Mouse (Mus musculus): ENCODE data around the gene Camk1d. TPM values are rescaled to one million over a fixed set of nuclear protein-coding genes. Genes with fewer than 3 reads are reported as not detected.
A peak's percentile ranks its signal among the peaks of the same experiment; 100 is the strongest.

The Camk1d gene
- polyA plus RNA-seq, 1 experiment from 2014 or later = 24.7 TPM

GRCm38 (mm10) chr2:5706618-5707017 is 7.7 kb downstream of the Camk1d start:
- H3K27ac ChIP-seq = no peak overlapping the region
- H3K9me3 ChIP-seq = no peaks in the 10 kb centered on the region
- 84% methylated on average over 4 of the region's 4 CpGs for WGBS
- H3K9ac ChIP-seq = no peak overlapping the region
- ATAC-seq = no peak
- H3K4me1 ChIP-seq (replicated peaks) = peaks cover 9% of the 10 kb centered on the region; the same call in 1 of the 2 replicates
- no peak overlapping the region for H3K4me2 ChIP-seq (replicated peaks)
- no peaks in the 10 kb centered on the region for H3K36me3 ChIP-seq
- no peaks in the 10 kb centered on the region for H3K27me3 ChIP-seq (replicated peaks)
- H3K4me3 ChIP-seq (replicated peaks) = no peak overlapping the region

GRCm38 (mm10) chr2:5702370-5702769 is 11.9 kb downstream of the Camk1d start:
- Histone ChIP-seq H3K36me3 (no peaks in the 10 kb centered on the region), H3K4me1 (replicated peaks) (no peaks in the 10 kb centered on the region), H3K9me3 (no peaks in the 10 kb centered on the region), H3K4me3 (replicated peaks) (no peak overlapping the region), H3K4me2 (replicated peaks) (no peak overlapping the region), H3K27ac (no peak overlapping the region), H3K9ac (no peak overlapping the region), H3K27me3 (replicated peaks) (no peaks in the 10 kb centered on the region)
- 88% methylated on average over 2 of the region's 2 CpGs for WGBS
- no peak for ATAC-seq

GRCm38 (mm10) chr2:5700931-5701330 is 13.4 kb downstream of the Camk1d start:
- Histone ChIP-seq H3K9me3 (no peaks in the 10 kb centered on the region), H3K9ac (no peak overlapping the region), H3K4me3 (replicated peaks) (no peak overlapping the region), H3K27me3 (replicated peaks) (no peaks in the 10 kb centered on the region), H3K27ac (no peak overlapping the region), H3K4me2 (replicated peaks) (no peak overlapping the region), H3K36me3 (no peaks in the 10 kb centered on the region), H3K4me1 (replicated peaks) (no peaks in the 10 kb centered on the region)
- ATAC-seq = no peak
- WGBS = 95% methylated on average over 3 of the region's 3 CpGs

GRCm38 (mm10) chr2:5698451-5698850 is 15.9 kb downstream of the Camk1d start:
- no peak overlapping the region for H3K4me3 ChIP-seq (replicated peaks)
- no peak overlapping the region for H3K4me2 ChIP-seq (replicated peaks)
- H3K4me1 ChIP-seq (replicated peaks) = no peaks in the 10 kb centered on the region
- no peaks in the 10 kb centered on the region for H3K27me3 ChIP-seq (replicated peaks)
- no peaks in the 10 kb centered on the region for H3K36me3 ChIP-seq
- H3K27ac ChIP-seq = no peak overlapping the region
- H3K9ac ChIP-seq = no peak overlapping the region
- ATAC-seq = no peak
- no peaks in the 10 kb centered on the region for H3K9me3 ChIP-seq
- WGBS = 79% methylated on average over 8 of the region's 8 CpGs

- 81% methylated on average over 9 of the region's 9 CpGs for WGBS
- Histone ChIP-seq H3K27me3 (replicated peaks) (no peaks in the 10 kb centered on the region), H3K36me3 (no peaks in the 10 kb centered on the region; the same call in 1 of the 2 replicates), H3K4me3 (replicated peaks) (no peak overlapping the region), H3K9me3 (no peaks in the 10 kb centered on the region), H3K9ac (no peak overlapping the region), H3K4me2 (replicated peaks) (no peak overlapping the region), H3K4me1 (replicated peaks) (no peaks in the 10 kb centered on the region), H3K27ac (no peak overlapping the region)
- no peak for ATAC-seq
These were observed 20.2 kb downstream of the Camk1d start for GRCm38 (mm10) chr2:5694094-5694493.

- Histone ChIP-seq H3K4me1 (replicated peaks) (no peaks in the 10 kb centered on the region), H3K9me3 (no peaks in the 10 kb centered on the region), H3K4me2 (replicated peaks) (no peak overlapping the region), H3K9ac (no peak overlapping the region), H3K4me3 (replicated peaks) (no peak overlapping the region), H3K27ac (no peak overlapping the region), H3K27me3 (replicated peaks) (no peaks in the 10 kb centered on the region), H3K36me3 (no peaks in the 10 kb centered on the region; the same call in 1 of the 2 replicates)
- WGBS = 75% methylated on average over 3 of the region's 3 CpGs
- ATAC-seq = no peak
These were observed 22.6 kb downstream of the Camk1d start for GRCm38 (mm10) chr2:5691729-5692128.

- no peak overlapping the region for H3K9ac ChIP-seq
- ATAC-seq = 0 out of 2 replicates have a peak, but pooled peaks have one; percentile 31
- H3K27me3 ChIP-seq (replicated peaks) = no peaks in the 10 kb centered on the region
- H3K36me3 ChIP-seq = no peaks in the 10 kb centered on the region
- H3K4me2 ChIP-seq (replicated peaks) = no peak overlapping the region
- H3K27ac ChIP-seq = no peak overlapping the region
- no peaks in the 10 kb centered on the region for H3K4me1 ChIP-seq (replicated peaks)
- WGBS = 84% methylated on average over 4 of the region's 4 CpGs
- no peaks in the 10 kb centered on the region for H3K9me3 ChIP-seq
- no peak overlapping the region for H3K4me3 ChIP-seq (replicated peaks)
These were observed 30.9 kb downstream of the Camk1d start for GRCm38 (mm10) chr2:5683366-5683765.

GRCm38 (mm10) chr2:5681909-5682308 is 32.4 kb downstream of the Camk1d start:
- Histone ChIP-seq H3K27ac (no peak overlapping the region), H3K36me3 (no peaks in the 10 kb centered on the region), H3K9me3 (no peaks in the 10 kb centered on the region), H3K9ac (no peak overlapping the region), H3K27me3 (replicated peaks) (no peaks in the 10 kb centered on the region), H3K4me2 (replicated peaks) (no peak overlapping the region), H3K4me1 (replicated peaks) (peaks cover 2% of the 10 kb centered on the region), H3K4me3 (replicated peaks) (no peak overlapping the region)
- no peak for ATAC-seq
- 81% methylated on average over 8 of the region's 8 CpGs for WGBS

GRCm38 (mm10) chr2:5681302-5681701 is 33.0 kb downstream of the Camk1d start:
- Histone ChIP-seq H3K4me2 (replicated peaks) (no peak overlapping the region), H3K4me3 (replicated peaks) (no peak overlapping the region), H3K4me1 (replicated peaks) (peaks cover 6% of the 10 kb centered on the region), H3K27ac (no peak overlapping the region), H3K9me3 (no peaks in the 10 kb centered on the region), H3K9ac (no peak overlapping the region), H3K27me3 (replicated peaks) (no peaks in the 10 kb centered on the region), H3K36me3 (no peaks in the 10 kb centered on the region)
- ATAC-seq = no peak
- 69% methylated on average over 7 of the region's 7 CpGs for WGBS

GRCm38 (mm10) chr2:5679055-5679454 is 35.3 kb downstream of the Camk1d start:
- Histone ChIP-seq H3K4me1 (replicated peaks) (peaks cover 8% of the 10 kb centered on the region), H3K4me3 (replicated peaks) (no peak overlapping the region), H3K4me2 (replicated peaks) (no peak overlapping the region), H3K27ac (no peak overlapping the region), H3K27me3 (replicated peaks) (no peaks in the 10 kb centered on the region), H3K36me3 (no peaks in the 10 kb centered on the region), H3K9me3 (no peaks in the 10 kb centered on the region), H3K9ac (no peak overlapping the region)
- 75% methylated on average over 2 of the region's 2 CpGs for WGBS
- no peak for ATAC-seq

GRCm38 (mm10) chr2:5677472-5677871 is 36.8 kb downstream of the Camk1d start:
- Histone ChIP-seq H3K4me1 (replicated peaks) (peaks cover 13% of the 10 kb centered on the region), H3K4me2 (replicated peaks) (no peak overlapping the region), H3K27me3 (replicated peaks) (no peaks in the 10 kb centered on the region), H3K9me3 (no peaks in the 10 kb centered on the region), H3K9ac (no peak overlapping the region), H3K36me3 (no peaks in the 10 kb centered on the region), H3K27ac (no peak overlapping the region), H3K4me3 (replicated peaks) (no peak overlapping the region)
- WGBS = 40% methylated on average over 2 of the region's 2 CpGs
- peak; percentile 22; the same call in 1 of the 2 replicates for ATAC-seq

- Histone ChIP-seq H3K9ac (no peak overlapping the region), H3K4me1 (replicated peaks) (peaks cover 13% of the 10 kb centered on the region), H3K4me2 (replicated peaks) (0 out of 2 replicates have a peak overlapping the region, but pooled peaks have one; percentile 14), H3K4me3 (replicated peaks) (no peak overlapping the region), H3K27me3 (replicated peaks) (no peaks in the 10 kb centered on the region), H3K27ac (peak overlapping the region; percentile 15; the same call in 1 of the 2 replicates), H3K9me3 (no peaks in the 10 kb centered on the region), H3K36me3 (no peaks in the 10 kb centered on the region)
- WGBS = 35% methylated on average over 8 of the region's 8 CpGs
- ATAC-seq = peak; percentile 82
These were observed 37.5 kb downstream of the Camk1d start for GRCm38 (mm10) chr2:5676786-5677185.

GRCm38 (mm10) chr2:5676143-5676483 is 38.2 kb downstream of the Camk1d start:
- Histone ChIP-seq H3K27me3 (replicated peaks) (no peaks in the 10 kb centered on the region), H3K4me1 (replicated peaks) (peaks cover 13% of the 10 kb centered on the region), H3K27ac (peak overlapping the region; percentile 15; the same call in 1 of the 2 replicates), H3K4me3 (replicated peaks) (no peak overlapping the region), H3K9ac (no peak overlapping the region), H3K36me3 (no peaks in the 10 kb centered on the region), H3K9me3 (no peaks in the 10 kb centered on the region), H3K4me2 (replicated peaks) (peak overlapping the region; percentile 14; the same call in 1 of the 2 replicates)
- 37% methylated on average over 9 of the region's 9 CpGs for WGBS
- ATAC-seq = no peak; the same call in 1 of the 2 replicates
